Mouse (Mus musculus): ENCODE measurements around the gene Wdr26.

Gene Wdr26

DNA sequence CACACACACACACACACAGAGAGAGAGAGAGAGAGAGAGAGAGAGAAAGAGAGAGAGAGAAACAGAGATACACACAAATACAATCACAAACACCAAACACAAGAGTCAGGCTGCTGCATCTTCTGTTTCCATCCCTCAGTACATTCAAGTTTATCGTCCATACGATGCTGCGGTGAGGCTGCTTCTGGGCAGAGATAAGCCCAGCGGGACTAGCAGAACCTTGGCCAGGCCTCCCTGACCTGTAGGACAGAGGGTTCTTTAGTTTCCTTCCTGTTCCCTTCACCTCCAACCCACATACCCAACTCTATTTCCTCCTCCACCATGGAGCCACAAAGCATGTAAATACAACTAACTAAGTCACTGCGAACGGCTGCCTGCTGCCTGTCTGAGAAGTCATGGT, 37.7 kb upstream of the Wdr26 start:
- Histone ChIP-seq H3K27me3 (ENCODE audit: control insufficient read depth, insufficient read depth, low read length, poor library complexity, severe bottlenecking) (no peaks in the 10 kb centered on the region), H3K36me3 (ENCODE audit: control insufficient read depth, insufficient read depth, low read length, poor library complexity, severe bottlenecking) (no peaks in the 10 kb centered on the region)
- no peak for DNase-seq (ENCODE audit: low read depth, low spot score)

DNA sequence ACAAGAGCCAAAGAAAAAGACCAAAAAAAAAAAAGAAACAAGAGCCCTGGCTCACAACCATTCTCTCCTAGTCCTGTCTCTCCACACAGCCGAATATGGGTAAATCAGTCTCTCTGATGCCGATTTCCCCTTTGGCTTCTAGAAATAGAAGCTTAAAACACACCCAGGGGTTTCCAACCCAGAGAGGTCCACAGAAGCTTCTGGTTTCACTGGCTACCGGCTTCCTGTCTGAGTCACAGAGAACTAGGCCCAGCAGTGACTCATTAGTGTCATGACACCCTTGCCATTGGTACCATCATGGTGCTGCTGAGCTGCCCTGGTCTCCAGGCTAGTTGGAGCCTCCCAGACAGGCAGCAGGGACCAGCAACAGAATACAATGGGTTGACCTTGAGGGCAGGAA, 35.4 kb upstream of the Wdr26 start:
- H3K27me3 ChIP-seq (ENCODE audit: control insufficient read depth, insufficient read depth, low read length, poor library complexity, severe bottlenecking), result no peaks in the 10 kb centered on the region
- DNase-seq (ENCODE audit: low read depth, low spot score), result peak; percentile 68
- H3K36me3 ChIP-seq (ENCODE audit: control insufficient read depth, insufficient read depth, low read length, poor library complexity, severe bottlenecking), result no peaks in the 10 kb centered on the region

DNA sequence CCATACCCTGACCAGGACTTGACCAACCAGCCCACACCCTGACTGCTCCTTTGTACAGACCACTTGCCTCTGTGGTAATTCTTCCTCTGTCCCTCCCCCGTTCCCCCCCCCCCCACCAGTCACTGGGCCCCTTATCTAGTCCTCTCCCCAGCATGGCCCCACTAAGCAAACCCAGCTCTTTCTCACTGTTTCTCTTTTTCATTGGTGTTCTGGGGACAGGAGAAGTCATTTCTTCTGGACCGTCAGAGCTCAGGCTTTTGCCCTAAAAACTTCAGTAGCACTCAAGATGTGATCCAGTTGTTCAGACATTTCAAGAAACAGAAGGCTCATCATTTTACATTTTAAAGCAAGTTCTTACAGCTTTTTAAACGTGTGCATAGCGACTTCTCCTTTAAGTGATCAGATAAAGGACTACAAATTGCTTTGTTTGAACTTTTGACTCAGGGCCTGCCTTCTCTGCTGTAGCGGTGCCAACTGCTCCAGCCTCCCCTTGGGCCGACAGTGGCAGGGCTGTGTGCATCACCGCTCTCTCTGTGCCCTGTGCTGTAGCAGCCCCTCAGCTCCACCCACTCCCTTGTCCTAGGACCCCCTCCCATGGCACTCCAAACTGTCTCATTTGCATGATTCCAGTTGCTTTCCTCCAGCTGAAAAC, 34.8 kb upstream of the Wdr26 start:
- Histone ChIP-seq H3K27me3 (ENCODE audit: control insufficient read depth, insufficient read depth, low read length, poor library complexity, severe bottlenecking) (no peaks in the 10 kb centered on the region), H3K36me3 (ENCODE audit: control insufficient read depth, insufficient read depth, low read length, poor library complexity, severe bottlenecking) (no peaks in the 10 kb centered on the region)
- no peak for DNase-seq (ENCODE audit: low read depth, low spot score)

DNA sequence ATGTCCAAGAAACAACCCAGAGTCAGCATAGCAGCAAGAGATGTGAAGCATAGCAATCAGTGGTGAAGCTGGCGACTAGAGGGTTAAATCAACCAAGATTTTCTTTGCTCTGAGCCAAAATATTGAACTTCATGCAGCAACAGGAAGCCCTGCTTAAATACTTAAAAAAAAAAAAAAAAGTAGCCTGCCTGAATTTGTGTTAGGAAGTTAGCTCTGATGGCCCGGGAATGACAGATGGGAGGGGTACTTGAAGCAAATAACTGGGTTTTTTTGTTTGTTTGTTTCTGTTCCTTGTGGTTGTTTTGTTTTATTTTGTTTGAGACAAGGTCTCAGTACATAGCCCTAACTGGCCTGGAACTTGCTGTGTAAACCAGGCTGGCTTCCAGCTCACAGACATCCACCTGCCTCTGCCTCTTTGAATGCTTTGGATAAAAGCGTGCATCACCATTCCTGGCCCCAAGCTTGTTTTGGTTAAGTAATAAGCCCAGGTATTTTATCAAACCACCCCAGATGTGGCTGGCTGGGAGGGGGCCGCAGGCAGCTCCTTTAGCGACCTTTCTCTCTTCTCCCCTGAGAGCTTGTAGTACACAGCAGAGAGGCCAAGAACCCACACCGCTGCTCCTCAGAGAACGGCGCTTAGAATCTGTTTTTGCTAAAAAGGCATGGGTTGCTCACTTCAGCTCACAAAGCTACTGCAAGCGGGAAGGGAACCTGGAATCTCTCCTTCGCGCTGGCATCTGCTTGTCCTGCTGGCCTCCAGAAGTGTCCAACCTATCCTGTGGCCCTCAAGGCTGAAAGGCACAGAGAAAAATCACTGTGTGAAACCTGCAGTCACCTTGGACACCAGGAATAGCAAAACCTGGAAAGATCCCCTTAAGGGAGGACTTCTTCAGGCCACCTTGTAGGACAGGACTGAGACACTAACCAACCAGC, 34.0 kb upstream of the Wdr26 start:
- no peak for DNase-seq (ENCODE audit: low read depth, low spot score)
- H3K27me3 ChIP-seq (ENCODE audit: control insufficient read depth, insufficient read depth, low read length, poor library complexity, severe bottlenecking), result no peaks in the 10 kb centered on the region
- H3K36me3 ChIP-seq (ENCODE audit: control insufficient read depth, insufficient read depth, low read length, poor library complexity, severe bottlenecking), result no peaks in the 10 kb centered on the region

DNA sequence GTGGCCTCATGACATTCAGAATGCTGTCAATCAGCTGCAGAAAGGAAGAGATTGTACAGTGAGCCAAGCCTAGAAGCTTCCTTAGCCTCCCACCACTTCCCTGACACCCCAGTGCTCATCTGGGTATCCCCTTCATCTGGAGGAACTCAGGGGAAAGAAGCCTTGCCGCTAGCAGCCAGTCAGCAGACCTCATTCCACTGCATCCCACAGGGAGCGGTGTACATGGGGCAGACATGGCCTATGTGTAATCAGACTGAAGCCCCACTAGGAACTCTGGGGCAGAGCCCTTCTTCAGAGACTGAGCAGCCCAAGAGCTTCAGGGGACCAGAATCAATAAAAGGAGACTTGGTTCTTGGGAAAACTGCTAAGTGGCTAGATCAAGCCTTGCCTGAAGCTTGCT, 33.3 kb upstream of the Wdr26 start:
- no peak for DNase-seq (ENCODE audit: low read depth, low spot score)
- no peaks in the 10 kb centered on the region for H3K27me3 ChIP-seq (ENCODE audit: control insufficient read depth, insufficient read depth, low read length, poor library complexity, severe bottlenecking)

DNA sequence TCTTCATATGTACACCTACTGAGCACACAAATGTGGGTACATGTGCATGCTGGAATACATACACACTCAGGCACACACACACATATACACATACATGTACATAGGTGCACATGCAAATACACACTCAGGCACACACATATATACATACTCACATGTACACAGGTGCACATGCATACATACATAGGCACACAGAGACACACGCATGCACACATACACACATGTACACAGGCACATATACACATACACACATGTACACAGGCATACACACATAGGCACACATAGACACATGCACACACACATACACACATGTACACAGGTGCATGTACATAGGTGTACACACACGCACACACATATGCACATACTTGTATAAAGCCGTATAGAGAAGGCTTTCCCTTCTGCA, 29.4 kb upstream of the Wdr26 start:
- DNase-seq (ENCODE audit: low read depth, low spot score), result no peak
- no peaks in the 10 kb centered on the region for H3K36me3 ChIP-seq (ENCODE audit: control insufficient read depth, insufficient read depth, low read length, poor library complexity, severe bottlenecking)
- no peaks in the 10 kb centered on the region for H3K27me3 ChIP-seq (ENCODE audit: control insufficient read depth, insufficient read depth, low read length, poor library complexity, severe bottlenecking)

More for the DNA sequence above, 33.3 kb upstream of the Wdr26 start:
- no peaks in the 10 kb centered on the region for H3K36me3 ChIP-seq (ENCODE audit: control insufficient read depth, insufficient read depth, low read length, poor library complexity, severe bottlenecking)

DNA sequence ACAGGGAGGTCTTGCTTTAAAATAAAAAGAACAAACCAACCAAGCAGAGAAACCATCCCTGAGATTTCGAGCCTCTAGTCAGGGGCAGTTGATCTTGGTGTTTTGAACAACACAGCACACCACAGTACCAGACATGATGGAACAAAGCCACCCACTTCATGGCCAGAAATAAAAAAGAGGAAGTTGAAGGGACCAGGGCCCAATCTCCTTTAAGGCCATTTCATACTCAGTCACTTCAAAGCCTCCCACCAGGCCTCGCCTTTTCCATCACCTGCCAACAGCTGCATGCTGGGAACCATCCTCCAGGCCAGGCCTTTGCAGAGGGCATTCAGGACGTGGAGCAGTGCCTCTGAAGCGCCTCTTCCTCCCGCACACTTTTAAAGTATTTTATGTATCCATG, 25.5 kb upstream of the Wdr26 start:
- Histone ChIP-seq H3K36me3 (ENCODE audit: control insufficient read depth, insufficient read depth, low read length, poor library complexity, severe bottlenecking) (no peaks in the 10 kb centered on the region), H3K27me3 (ENCODE audit: control insufficient read depth, insufficient read depth, low read length, poor library complexity, severe bottlenecking) (no peaks in the 10 kb centered on the region)
- peak; percentile 75 for DNase-seq (ENCODE audit: low read depth, low spot score)

DNA sequence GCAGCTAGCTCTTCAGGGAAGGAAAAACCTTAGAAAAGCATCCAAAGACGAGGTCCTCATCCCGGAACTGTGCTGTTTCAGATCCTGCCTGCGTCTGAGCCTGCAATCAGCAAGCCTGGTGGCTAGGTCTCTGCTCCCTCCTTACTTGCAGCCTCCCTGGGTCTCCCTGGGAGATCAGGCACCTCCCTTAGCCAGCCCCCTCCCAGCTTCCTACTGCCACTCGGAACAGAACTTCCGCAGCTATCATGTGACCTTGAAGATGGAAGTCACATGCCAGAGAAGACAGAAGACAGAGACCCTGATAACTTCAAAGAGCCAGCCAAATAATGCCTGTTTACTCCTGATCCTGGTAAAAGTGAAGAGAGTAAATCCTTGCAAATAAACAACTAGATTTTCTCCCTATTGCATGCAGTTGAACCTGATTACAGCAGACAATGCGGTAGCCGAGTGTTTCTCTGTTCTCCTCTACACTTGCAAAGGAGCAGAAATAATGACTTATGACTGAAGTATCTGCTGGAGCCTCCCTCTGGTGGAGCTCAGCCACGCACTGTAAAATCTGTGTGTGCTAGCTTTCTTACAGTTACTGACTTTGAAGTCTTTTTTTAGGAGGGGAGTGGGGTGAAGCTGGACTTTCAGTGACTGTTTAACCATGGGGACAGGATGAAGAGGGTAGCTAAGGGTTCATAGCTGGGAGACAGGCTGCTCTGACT, 22.7 kb upstream of the Wdr26 start:
- H3K27me3 ChIP-seq (ENCODE audit: control insufficient read depth, insufficient read depth, low read length, poor library complexity, severe bottlenecking), result no peaks in the 10 kb centered on the region
- peak; percentile 34 for DNase-seq (ENCODE audit: low read depth, low spot score)

DNA sequence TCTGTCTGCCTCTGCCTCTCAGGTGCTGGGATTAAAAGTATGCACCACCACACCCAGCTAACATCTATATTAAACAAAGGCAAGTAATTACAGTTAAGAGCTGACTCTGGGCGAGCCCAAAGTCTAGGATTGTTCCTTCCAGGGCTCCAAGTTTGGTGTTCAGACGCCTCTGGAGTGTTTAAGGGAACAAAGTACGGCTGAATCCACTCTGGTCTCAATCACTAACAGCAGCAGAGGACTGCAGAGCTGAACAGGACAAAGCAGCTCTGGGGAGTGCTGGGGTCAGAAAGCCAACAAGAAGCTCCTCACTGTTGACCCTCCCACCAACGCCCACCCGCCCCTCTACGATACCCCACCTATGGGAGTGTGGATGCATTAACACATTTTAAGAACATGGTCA, 21.9 kb upstream of the Wdr26 start:
- DNase-seq (ENCODE audit: low read depth, low spot score), result no peak
- Histone ChIP-seq H3K36me3 (ENCODE audit: control insufficient read depth, insufficient read depth, low read length, poor library complexity, severe bottlenecking) (no peaks in the 10 kb centered on the region), H3K27me3 (ENCODE audit: control insufficient read depth, insufficient read depth, low read length, poor library complexity, severe bottlenecking) (no peaks in the 10 kb centered on the region)

More for the DNA sequence above, 22.7 kb upstream of the Wdr26 start:
- H3K36me3 ChIP-seq (ENCODE audit: control insufficient read depth, insufficient read depth, low read length, poor library complexity, severe bottlenecking), result no peaks in the 10 kb centered on the region

DNA sequence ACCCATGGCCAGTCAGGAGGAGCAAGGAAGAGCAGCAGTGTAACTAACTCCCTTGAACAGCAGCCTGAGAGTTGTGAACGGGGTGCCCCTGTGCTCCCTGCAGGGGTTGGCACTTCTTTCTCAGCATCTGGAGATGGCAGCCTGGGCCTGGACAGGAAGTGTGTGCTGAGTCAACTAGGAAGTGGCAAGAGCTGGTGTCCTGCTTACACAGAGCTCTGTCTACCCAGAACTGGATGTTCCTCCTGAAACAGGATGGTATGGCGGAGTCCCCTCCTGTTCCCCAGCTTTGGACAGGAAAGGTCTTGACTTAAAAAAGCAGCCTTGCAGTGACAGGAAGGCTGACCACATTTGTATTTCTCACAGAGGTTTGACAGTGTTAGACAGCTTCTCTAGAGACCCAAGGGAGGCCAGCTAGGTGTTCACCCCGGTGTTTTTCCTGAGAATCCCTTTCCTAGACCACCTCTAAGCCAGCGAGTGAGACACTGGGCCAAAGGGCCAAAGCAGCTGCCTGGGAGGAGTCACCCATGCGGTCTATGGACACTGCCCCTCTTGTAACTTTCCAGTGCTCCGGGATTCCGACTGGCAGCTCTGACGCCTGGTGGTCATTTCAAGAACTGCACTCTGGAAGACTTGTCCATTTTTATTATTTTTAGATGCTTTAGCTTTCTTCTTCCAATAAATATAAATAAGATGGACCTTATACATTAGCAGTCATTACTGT, 20.7 kb upstream of the Wdr26 start:
- no peaks in the 10 kb centered on the region for H3K27me3 ChIP-seq (ENCODE audit: control insufficient read depth, insufficient read depth, low read length, poor library complexity, severe bottlenecking)
- H3K36me3 ChIP-seq (ENCODE audit: control insufficient read depth, insufficient read depth, low read length, poor library complexity, severe bottlenecking), result no peaks in the 10 kb centered on the region
- peak; percentile 79 for DNase-seq (ENCODE audit: low read depth, low spot score)

DNA sequence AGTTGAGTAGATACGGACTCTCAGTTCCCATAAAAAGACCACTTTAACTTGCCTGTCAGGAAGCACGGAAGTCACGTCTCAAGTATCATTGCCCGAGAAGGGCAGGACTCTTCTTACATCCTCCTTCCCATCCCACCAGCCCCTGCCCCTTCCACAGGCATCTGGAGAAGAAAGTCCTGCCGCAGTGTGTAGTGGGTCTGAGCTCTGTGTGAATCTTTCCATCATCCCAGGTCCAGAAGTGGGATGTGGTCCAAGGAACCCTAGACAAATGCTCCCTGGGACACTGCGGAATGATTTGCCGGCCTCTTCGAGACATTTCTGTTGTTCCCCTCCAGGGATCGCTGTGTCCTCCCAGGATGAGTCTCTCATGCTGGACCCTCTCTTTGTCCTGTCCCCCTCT, 20.0 kb upstream of the Wdr26 start:
- no peaks in the 10 kb centered on the region for H3K27me3 ChIP-seq (ENCODE audit: control insufficient read depth, insufficient read depth, low read length, poor library complexity, severe bottlenecking)
- no peak for DNase-seq (ENCODE audit: low read depth, low spot score)
- H3K36me3 ChIP-seq (ENCODE audit: control insufficient read depth, insufficient read depth, low read length, poor library complexity, severe bottlenecking), result no peaks in the 10 kb centered on the region

DNA sequence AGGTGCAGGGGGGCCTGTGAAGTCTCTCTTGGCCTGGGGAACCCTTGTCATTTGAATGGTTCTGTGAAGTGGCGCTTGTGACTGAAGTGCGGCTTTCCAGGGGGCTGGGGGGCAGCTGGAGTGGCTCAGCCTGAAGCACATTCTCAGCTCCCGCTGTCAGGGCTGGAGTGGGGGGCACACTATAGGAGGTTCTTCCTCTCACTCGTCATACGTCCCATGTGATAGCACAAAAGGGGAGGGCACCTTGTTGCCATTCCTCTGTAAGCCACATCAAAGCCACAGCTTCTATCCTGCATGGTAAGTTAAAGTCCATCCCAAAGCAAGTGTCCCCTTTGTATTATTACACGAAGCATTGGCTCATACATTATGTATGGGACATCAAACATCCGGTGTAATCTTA, 19.5 kb upstream of the Wdr26 start:
- no peaks in the 10 kb centered on the region for H3K36me3 ChIP-seq (ENCODE audit: control insufficient read depth, insufficient read depth, low read length, poor library complexity, severe bottlenecking)
- H3K27me3 ChIP-seq (ENCODE audit: control insufficient read depth, insufficient read depth, low read length, poor library complexity, severe bottlenecking), result no peaks in the 10 kb centered on the region
- no peak for DNase-seq (ENCODE audit: low read depth, low spot score)

DNA sequence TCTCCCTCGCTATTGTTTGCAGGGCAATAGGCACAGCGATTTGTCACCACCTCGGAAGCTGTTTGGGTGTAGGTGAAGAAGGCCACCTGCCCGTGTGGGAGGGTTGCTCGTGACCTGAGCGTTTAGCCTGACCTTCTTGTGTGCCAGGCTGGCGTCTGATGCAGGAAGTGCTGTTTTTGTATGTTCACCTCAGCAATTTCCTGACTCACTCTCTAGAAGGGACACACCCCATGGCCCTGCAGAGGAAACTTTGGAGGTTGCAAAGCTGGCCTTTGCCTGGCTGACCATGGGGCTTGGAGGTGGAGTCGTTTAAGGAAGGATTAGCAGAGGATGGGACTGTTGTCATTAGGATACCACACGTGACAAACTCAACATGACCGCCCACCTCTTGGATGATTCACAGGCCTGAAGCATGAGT, 18.9 kb upstream of the Wdr26 start:
- Histone ChIP-seq H3K36me3 (ENCODE audit: control insufficient read depth, insufficient read depth, low read length, poor library complexity, severe bottlenecking) (no peaks in the 10 kb centered on the region), H3K27me3 (ENCODE audit: control insufficient read depth, insufficient read depth, low read length, poor library complexity, severe bottlenecking) (no peaks in the 10 kb centered on the region)
- peak; percentile 70 for DNase-seq (ENCODE audit: low read depth, low spot score)

DNA sequence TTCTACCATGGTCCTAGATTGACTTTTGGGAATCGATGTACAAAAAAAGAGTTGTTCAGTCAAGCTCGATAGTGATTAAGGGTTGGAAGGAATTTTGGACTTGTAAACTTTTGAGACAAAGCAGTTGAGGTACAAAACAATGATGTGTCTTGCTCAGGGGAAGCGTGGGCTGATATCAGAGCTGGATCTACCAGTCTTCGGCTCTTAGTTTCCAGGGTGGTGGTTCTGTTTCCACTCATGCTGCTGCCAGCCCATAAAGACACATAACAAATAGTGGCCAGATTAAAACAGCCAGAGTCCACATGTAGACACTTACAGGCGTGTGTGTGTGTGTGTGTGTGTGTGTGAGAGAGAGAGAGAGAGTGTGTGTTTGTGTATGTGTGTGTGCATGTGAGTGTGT, 17.2 kb upstream of the Wdr26 start:
- no peak for DNase-seq (ENCODE audit: low read depth, low spot score)
- Histone ChIP-seq H3K27me3 (ENCODE audit: control insufficient read depth, insufficient read depth, low read length, poor library complexity, severe bottlenecking) (no peaks in the 10 kb centered on the region), H3K36me3 (ENCODE audit: control insufficient read depth, insufficient read depth, low read length, poor library complexity, severe bottlenecking) (no peaks in the 10 kb centered on the region)
